Mouse (Mus musculus) G1E-ER4 (cell line): ENCODE results near the gene Kcnq1. TPM values are rescaled to one million over a fixed set of nuclear protein-coding genes. Genes with fewer than 3 reads are reported as not detected.

Experiments used
- GATA1 ChIP-seq: IDR thresholded peaks from one replicate; pipeline ENCODE4 v1.8.0; 2012; ENCODE audit warnings: low read length, inconsistent platforms
- polyA plus RNA-seq: library from polyadenylated mRNA; stranded (reverse); fragments of >175 nt; gene quantifications from 2 replicates; pipeline ENCODE4 v1.2.3, GENCODE M21; 2012

Gene Kcnq1
- polyA plus RNA-seq, 1 experiment = not detected

DNA sequence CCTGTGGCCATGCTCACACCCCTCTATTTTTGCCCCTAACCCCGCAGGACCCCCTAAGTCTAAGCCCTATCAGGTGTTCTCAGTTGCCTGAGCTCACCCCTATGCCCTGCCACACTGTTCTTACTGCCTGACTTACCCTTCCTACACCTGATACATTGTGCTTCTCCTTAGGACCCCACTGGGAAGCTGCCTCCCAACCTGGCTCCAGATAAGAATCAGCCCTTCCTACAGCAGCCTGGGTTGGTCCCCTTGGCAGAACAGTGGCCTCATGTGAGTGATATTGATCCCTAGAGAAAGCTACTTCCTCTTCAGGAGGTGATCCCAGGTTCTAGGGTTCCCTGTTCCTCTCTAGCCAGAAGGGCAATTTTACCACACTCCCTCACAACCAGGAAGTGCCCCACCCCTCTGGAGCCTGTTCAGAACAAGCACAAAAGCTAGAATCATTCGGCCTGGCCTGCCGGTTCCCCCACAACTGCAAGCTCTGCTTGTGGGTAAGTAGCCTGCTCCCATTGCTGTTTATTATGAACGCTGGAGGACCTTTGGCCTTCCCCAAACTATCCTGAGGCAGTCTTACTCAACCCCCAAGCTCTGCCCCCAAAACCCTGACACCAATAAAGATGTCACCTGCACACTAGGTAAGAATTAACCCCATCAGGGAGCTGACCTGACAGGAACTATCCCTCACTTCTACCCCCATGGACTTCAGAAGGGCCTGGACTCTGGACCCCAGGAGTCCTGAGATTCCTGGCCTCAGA lies 367.4 kb downstream of the Kcnq1 start, which contains the start of gene Slc22a18:
Slc22a18 (plus strand) TSS at position 390 of the 755 bp plus-strand sequence.
- no peak for TF ChIP-seq GATA1

DNA sequence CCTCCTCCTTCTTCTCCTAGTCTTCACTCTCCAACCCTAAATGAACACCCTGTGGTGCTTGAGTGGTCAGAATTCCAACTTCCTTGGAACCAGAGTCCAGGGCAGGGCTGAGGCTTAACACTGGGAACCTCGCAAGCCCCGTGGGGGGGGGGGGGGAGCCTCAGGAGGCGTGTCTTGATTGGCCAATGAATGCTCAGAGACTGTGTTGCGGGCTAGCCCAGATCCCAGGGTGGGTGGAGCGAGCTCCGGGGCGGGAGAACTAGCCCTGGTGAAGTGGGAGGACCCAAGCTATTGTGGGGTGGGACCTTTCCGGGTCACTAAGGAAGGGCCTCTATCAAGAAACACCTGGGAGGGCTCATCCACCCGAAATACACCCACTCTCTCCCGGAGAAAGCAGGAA lies 368.6 kb downstream of the Kcnq1 start:
- TF ChIP-seq GATA1 = no peak

- TF ChIP-seq GATA1 = no peak
These were observed 369.7 kb downstream of the Kcnq1 start for GRCm38 (mm10) chr7:143475876-143476275.

Other genes with a start within 250 kb of the Kcnq1 start
- not detected in 2 replicates for gene Th, start 175.2 kb upstream of the Kcnq1 start, polyA plus RNA-seq
- 0.03 and 0.16 TPM in 2 replicates for gene Ascl2, start 137.1 kb upstream of the Kcnq1 start, polyA plus RNA-seq
- 86.9 and 111 TPM in 2 replicates for gene Tspan32, start 101.3 kb upstream of the Kcnq1 start, polyA plus RNA-seq
- 103 and 152 TPM in 2 replicates for gene Cd81, start 53.6 kb upstream of the Kcnq1 start, polyA plus RNA-seq
- gene Tssc4, start 37.1 kb upstream of the Kcnq1 start, polyA plus RNA-seq = 235 and 294 TPM in 2 replicates
- not detected in 2 replicates for gene Trpm5, start 11.7 kb upstream of the Kcnq1 start, polyA plus RNA-seq